Mouse (Mus musculus) limb, embryonic 12.5 days (tissue): ENCODE results near the gene Pcolce2. TPM values are rescaled to one million over a fixed set of nuclear protein-coding genes. Genes with fewer than 3 reads are reported as not detected.
"Not testable (repeated sequence)": the region's sequence is repeated elsewhere in the genome, so short reads cannot be mapped to it uniquely, and the experiment has no call there.

Source experiments
- ATAC-seq: fragments of 200-750 bp; cut with Nextera tagmentation; 2 replicates; pipeline ENCODE4 v1.8.0; 2017; ENCODE audit warnings: low read depth, moderate TSS enrichment; ENCODE audit not compliant: insufficient number of reproducible peaks, insufficient read depth, low FRiP score, low TSS enrichment
- H3K27ac ChIP-seq: fragments of 300-500 bp; sonication (generic); 2 replicates; pipeline ENCODE4 v1.5.1; 2016; ENCODE audit warnings: mild to moderate bottlenecking, moderate library complexity
- H3K27me3 ChIP-seq: fragments of 300-500 bp; sonication (generic); 2 replicates; pipeline ENCODE4 v1.6.1; 2016; ENCODE audit warnings: mild to moderate bottlenecking, moderate library complexity
- H3K36me3 ChIP-seq: fragments of 300-500 bp; sonication (generic); 2 replicates; pipeline ENCODE4 v1.6.1; 2016; ENCODE audit warnings: mild to moderate bottlenecking, moderate library complexity
- H3K4me1 ChIP-seq: fragments of 300-500 bp; sonication (generic); replicated peaks from 2 replicates; pipeline ENCODE4 v1.6.1; 2016
- H3K4me2 ChIP-seq: fragments of 300-500 bp; sonication (generic); 2 replicates; pipeline ENCODE4 v1.6.1; 2016; ENCODE audit warnings: mild to moderate bottlenecking, moderate library complexity
- H3K4me3 ChIP-seq: fragments of 300-500 bp; sonication (generic); replicated peaks from 2 replicates; pipeline ENCODE4 v1.5.1; 2016; ENCODE audit warnings: mild to moderate bottlenecking
- H3K9ac ChIP-seq: fragments of 300-500 bp; sonication (generic); replicated peaks from 2 replicates; pipeline ENCODE4 v1.6.1; 2016; ENCODE audit warnings: mild to moderate bottlenecking, moderate library complexity
- H3K9me3 ChIP-seq: fragments of 300-500 bp; sonication (generic); 2 replicates; pipeline ENCODE4 v1.6.1; 2016; ENCODE audit warnings: mild to moderate bottlenecking, moderate library complexity
- WGBS: fragments of 180-500 bp; shearing (Covaris S2); methylation state at CpG from one replicate; pipeline ENCODE4 v1.1.7; 2016; 5-methylcytosine and 5-hydroxymethylcytosine counted together
- polyA plus RNA-seq: library from polyadenylated mRNA; unstranded; fragments of >200 nt; fragmentation: Nextera tagmentation; extraction: Ambion mirVana; gene quantifications from 2 replicates; pipeline ENCODE4 v1.2.1, GENCODE M21; 2016

The Pcolce2 gene
- polyA plus RNA-seq, 1 experiment from 2014 or later: 10.4 TPM

DNA sequence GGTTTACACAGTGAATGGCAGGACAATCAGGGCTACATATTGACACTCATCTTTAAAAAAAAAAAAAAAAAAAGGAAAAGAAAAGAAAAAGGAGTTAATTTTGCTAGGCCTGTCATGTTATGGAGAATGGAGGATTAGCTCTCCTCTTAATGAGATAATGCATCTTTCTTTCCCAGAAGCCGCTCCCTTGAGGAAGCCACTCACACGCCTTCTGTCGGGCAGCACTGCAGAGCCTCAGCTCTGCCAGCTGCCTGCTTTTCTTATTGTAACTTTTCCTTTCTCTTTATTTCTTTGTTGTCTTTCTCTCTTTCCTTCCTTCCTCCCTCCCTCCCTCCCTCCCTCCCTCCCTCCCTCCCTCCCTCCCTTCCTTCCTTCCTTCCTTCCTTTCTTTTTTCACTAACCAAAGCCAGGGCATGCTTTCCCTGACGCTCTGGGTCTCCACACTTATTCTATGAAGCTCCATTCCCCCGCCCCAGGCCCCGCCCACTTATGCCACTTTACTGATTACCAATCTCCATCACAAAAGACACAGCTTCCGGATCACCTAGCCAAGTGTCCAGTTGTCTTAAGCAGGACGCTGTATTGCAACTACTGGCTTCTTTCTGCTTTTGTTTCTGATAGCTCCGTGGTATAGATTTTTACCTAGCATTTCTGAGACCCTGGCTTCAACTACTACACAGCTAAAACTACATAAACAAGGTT lies 23.8 kb upstream of the Pcolce2 start:
- 29% methylated on average over 9 of the region's 9 CpGs for WGBS
- no peaks in the 10 kb centered on the region for H3K27me3 ChIP-seq
- no peak for ATAC-seq

GRCm38 (mm10) chr9:95614861-95615615 lies 22.4 kb upstream of the Pcolce2 start:
- no peaks in the 10 kb centered on the region for H3K36me3 ChIP-seq
- no peak overlapping the region for H3K9ac ChIP-seq
- no peak overlapping the region for H3K4me2 ChIP-seq
- no peak for ATAC-seq
- H3K27ac ChIP-seq: no peak overlapping the region
- H3K9me3 ChIP-seq: no peaks in the 10 kb centered on the region
- no peak overlapping the region for H3K4me3 ChIP-seq
- no peaks in the 10 kb centered on the region for H3K27me3 ChIP-seq
- 67% methylated on average over 14 of the region's 14 CpGs for WGBS
- 0 out of 2 replicates have a peak, but pooled peaks cover 2% of the 10 kb centered on the region for H3K4me1 ChIP-seq

More for the DNA sequence above, 23.8 kb upstream of the Pcolce2 start:
- H3K4me2 ChIP-seq: 0 out of 2 replicates have a peak overlapping the region, but pooled peaks have one; percentile 21
- H3K27ac ChIP-seq: no peak overlapping the region
- no peak overlapping the region for H3K4me3 ChIP-seq
- 0 out of 2 replicates have a peak, but pooled peaks cover 2% of the 10 kb centered on the region for H3K4me1 ChIP-seq
- H3K36me3 ChIP-seq: no peaks in the 10 kb centered on the region
- H3K9ac ChIP-seq: no peak overlapping the region
- no peaks in the 10 kb centered on the region for H3K9me3 ChIP-seq

DNA sequence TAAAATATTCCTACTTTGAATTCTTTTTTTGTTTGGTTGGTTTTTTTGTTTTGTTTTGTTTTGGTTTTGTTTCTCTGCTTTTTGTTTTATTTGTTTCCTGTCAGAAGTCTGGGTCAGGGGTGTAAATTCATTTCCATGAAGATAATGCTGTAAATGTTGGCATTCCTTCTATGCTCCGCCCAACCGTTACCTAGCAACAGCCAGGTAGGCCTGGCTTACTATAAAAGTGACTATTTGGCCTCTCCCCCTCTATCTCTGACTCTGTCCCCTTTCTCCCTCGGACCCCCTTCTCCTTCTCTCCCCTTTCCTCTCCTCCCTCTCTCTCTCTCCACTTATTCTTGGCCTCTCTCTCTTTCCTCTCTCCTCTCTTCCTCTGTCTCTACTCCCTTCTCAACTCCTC lies 21.4 kb upstream of the Pcolce2 start:
- H3K36me3 ChIP-seq: no peaks in the 10 kb centered on the region
- no peak overlapping the region for H3K27ac ChIP-seq
- 0 out of 2 replicates have a peak, but pooled peaks cover 2% of the 10 kb centered on the region for H3K4me1 ChIP-seq
- H3K4me2 ChIP-seq: no peak overlapping the region
- no peak overlapping the region for H3K9ac ChIP-seq
- no peak for ATAC-seq
- no peak overlapping the region for H3K4me3 ChIP-seq
- WGBS: 84% methylated on average over 3 of the region's 3 CpGs
- H3K9me3 ChIP-seq: no peaks in the 10 kb centered on the region
- H3K27me3 ChIP-seq: no peaks in the 10 kb centered on the region

DNA sequence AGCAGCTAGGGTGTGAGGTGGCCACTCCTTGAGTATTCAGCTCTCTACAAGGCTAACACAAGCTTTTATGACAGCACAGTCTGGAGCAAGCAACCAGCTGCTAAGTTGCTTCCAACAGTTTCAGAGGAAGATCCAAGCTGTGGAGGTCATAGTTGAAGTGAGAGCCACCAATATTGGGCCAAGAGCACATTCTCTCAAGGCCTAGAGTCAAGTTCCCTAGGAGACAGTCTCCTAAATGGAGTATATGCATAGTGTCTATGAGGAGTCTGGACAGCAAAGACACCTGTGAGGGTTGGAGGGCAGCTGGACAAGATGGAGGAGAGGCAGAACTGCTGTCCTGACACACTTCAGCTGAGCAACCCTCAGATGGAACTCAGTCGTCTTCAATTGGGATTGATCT lies 18.8 kb upstream of the Pcolce2 start:
- WGBS: 92% methylated on average over 1 of the region's 1 CpGs
- Histone ChIP-seq H3K4me1 (0 out of 2 replicates have a peak, but pooled peaks cover 2% of the 10 kb centered on the region), H3K4me2 (no peak overlapping the region), H3K36me3 (no peaks in the 10 kb centered on the region), H3K27me3 (no peaks in the 10 kb centered on the region), H3K9ac (no peak overlapping the region), H3K9me3 (0 out of 2 replicates have a peak, but pooled peaks cover 3% of the 10 kb centered on the region), H3K27ac (no peak overlapping the region), H3K4me3 (no peak overlapping the region)
- no peak for ATAC-seq

DNA sequence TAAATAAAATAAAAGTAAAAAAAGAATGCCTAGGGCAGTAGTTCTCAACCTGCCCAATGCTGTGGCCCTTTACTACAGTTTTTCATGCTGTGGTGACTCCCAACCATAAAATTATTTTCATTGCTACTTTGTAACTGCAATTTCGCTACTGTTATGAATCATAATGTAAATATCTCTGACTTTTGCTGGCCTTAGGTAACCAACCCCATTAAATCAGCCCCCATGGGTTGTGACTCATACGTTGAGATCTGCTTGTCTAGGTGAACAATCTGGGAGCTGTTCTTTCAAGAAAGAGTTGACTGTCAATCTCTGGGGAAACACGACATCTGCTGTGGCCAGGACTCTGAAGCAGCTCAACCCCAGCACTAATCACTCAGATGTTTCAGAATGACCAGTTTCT lies 13.3 kb upstream of the Pcolce2 start:
- no peak overlapping the region for H3K27ac ChIP-seq
- H3K9ac ChIP-seq: no peak overlapping the region
- no peaks in the 10 kb centered on the region for H3K4me1 ChIP-seq
- H3K36me3 ChIP-seq: no peaks in the 10 kb centered on the region
- H3K4me2 ChIP-seq: no peak overlapping the region
- WGBS: 85% methylated on average over 3 of the region's 3 CpGs
- no peaks in the 10 kb centered on the region for H3K27me3 ChIP-seq
- H3K9me3 ChIP-seq: peaks cover 8% of the 10 kb centered on the region; the same call in 1 of the 2 replicates
- H3K4me3 ChIP-seq: no peak overlapping the region
- no peak for ATAC-seq

- 79% methylated on average over 6 of the region's 6 CpGs for WGBS
- ATAC-seq: no peak
- no peak overlapping the region for H3K4me3 ChIP-seq
Observed at GRCm38 (mm10) chr9:95628439-95628948, 8.9 kb upstream of the Pcolce2 start.

GRCm38 (mm10) chr9:95629561-95629960 lies 7.8 kb upstream of the Pcolce2 start:
- WGBS: 81% methylated on average over 2 of the region's 2 CpGs
- H3K27me3 ChIP-seq, H3K9ac ChIP-seq, ATAC-seq, H3K4me3 ChIP-seq, H3K4me1 ChIP-seq, H3K4me2 ChIP-seq, H3K9me3 ChIP-seq, H3K36me3 ChIP-seq, H3K27ac ChIP-seq: not testable (repeated sequence)

More at GRCm38 (mm10) chr9:95628439-95628948, 8.9 kb upstream of the Pcolce2 start:
- Histone ChIP-seq H3K9me3 (peaks cover 7% of the 10 kb centered on the region; the same call in 1 of the 2 replicates), H3K27ac (no peak overlapping the region), H3K4me2 (no peak overlapping the region), H3K9ac (no peak overlapping the region), H3K36me3 (no peaks in the 10 kb centered on the region), H3K4me1 (no peaks in the 10 kb centered on the region), H3K27me3 (no peaks in the 10 kb centered on the region)

DNA sequence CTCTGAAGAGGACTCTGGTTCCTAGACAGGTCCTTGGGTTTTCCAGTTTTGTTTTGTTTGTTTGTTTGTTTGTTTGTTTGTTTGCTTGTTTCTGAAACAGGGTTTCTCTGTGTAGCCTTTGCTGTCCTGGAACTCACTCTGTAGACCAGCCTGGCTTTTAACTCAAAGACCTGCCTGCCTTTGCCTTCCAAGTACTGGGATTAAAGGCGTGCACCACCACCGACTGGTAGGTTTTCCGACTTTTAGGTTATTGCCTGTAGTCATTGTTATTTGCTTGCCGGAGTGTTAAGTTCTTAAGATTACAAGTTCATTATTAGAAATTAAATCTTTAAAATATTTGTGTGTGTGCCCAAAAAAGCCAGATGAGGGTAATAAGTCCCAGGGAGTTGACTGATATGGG lies 1.0 kb upstream of the Pcolce2 start:
- peaks cover 20% of the 10 kb centered on the region for H3K4me1 ChIP-seq

DNA sequence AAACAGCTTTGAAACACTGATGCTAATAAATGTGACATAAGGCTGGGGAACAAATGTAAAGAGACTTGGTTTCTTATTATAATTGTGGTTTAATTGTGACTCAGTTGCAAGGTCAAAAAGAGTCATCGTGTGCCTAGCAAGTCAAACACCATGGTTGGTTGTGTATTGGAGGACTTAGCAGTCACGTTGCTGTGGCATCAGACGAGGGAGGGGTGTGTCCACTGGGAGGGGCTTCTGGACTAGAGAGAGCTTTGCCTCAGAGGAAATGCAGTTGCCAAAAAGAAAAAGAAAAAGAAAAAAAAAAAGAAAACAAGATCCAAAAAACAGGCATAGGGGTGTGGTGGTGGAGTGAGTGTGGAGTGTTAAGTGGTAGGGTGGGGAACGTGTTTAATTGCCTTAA lies 2.5 kb downstream of the Pcolce2 start:
- H3K36me3 ChIP-seq: no peaks in the 10 kb centered on the region
- peaks cover 27% of the 10 kb centered on the region for H3K4me1 ChIP-seq
- H3K27ac ChIP-seq: no peak overlapping the region
- no peak overlapping the region for H3K9ac ChIP-seq
- H3K4me2 ChIP-seq: no peak overlapping the region
- H3K27me3 ChIP-seq: no peaks in the 10 kb centered on the region
- 41% methylated on average over 4 of the region's 4 CpGs for WGBS
- no peak overlapping the region for H3K4me3 ChIP-seq
- no peaks in the 10 kb centered on the region for H3K9me3 ChIP-seq
- ATAC-seq: no peak

More for the DNA sequence above, 1.0 kb upstream of the Pcolce2 start:
- Histone ChIP-seq H3K4me2 (peak overlapping the region; percentile 91), H3K27me3 (no peaks in the 10 kb centered on the region; the same call in 1 of the 2 replicates), H3K9me3 (no peaks in the 10 kb centered on the region), H3K9ac (no peak overlapping the region), H3K27ac (no peak overlapping the region), H3K4me3 (peak overlapping the region; percentile 68; the same call in 1 of the 2 replicates), H3K36me3 (no peaks in the 10 kb centered on the region)
- ATAC-seq: no peak
- 65% methylated on average over 4 of the region's 4 CpGs for WGBS

GRCm38 (mm10) chr9:95645926-95646325 lies 8.5 kb downstream of the Pcolce2 start:
- Histone ChIP-seq H3K9ac (no peak overlapping the region), H3K4me3 (no peak overlapping the region), H3K27ac (no peak overlapping the region), H3K27me3 (no peaks in the 10 kb centered on the region), H3K4me1 (peaks cover 8% of the 10 kb centered on the region; the same call in 1 of the 2 replicates), H3K9me3 (peaks cover 6% of the 10 kb centered on the region; the same call in 1 of the 2 replicates), H3K4me2 (no peak overlapping the region), H3K36me3 (0 out of 2 replicates have a peak, but pooled peaks cover 3% of the 10 kb centered on the region)
- WGBS: 93% methylated on average over 8 of the region's 8 CpGs
- ATAC-seq: no peak

- Histone ChIP-seq H3K36me3 (0 out of 2 replicates have a peak, but pooled peaks cover 3% of the 10 kb centered on the region), H3K27me3 (no peaks in the 10 kb centered on the region), H3K9ac (no peak overlapping the region), H3K4me3 (no peak overlapping the region), H3K4me1 (peaks cover 4% of the 10 kb centered on the region; the same call in 1 of the 2 replicates), H3K27ac (no peak overlapping the region), H3K9me3 (peaks cover 6% of the 10 kb centered on the region; the same call in 1 of the 2 replicates), H3K4me2 (no peak overlapping the region)
- no peak for ATAC-seq
- 84% methylated on average over 6 of the region's 6 CpGs for WGBS
Observed at GRCm38 (mm10) chr9:95653363-95653762, 16.0 kb downstream of the Pcolce2 start.
